Mouse (Mus musculus) gastrocnemius, adult 8-10 months (tissue): Measurements from ENCODE around the gene Smarce1. TPM values are rescaled to one million over a fixed set of nuclear protein-coding genes. Genes with fewer than 3 reads are reported as not detected.
"Not testable (repeated sequence)": the region's sequence is repeated elsewhere in the genome, so short reads cannot be mapped to it uniquely, and the experiment has no call there.

Source experiments
- DNase-seq, 2 experiments: peaks; one replicate each; pipeline ENCODE4 v3.0.0; 2022; ENCODE audit warnings: low spot score in 2 of 2
- total RNA-seq, 4 experiments: library from RNA; stranded (reverse); gene quantifications; 2 replicates each; pipeline ENCODE4 v1.2.4; 2022

Gene Smarce1
- total RNA-seq: 10 to 100 TPM; 20.8 to 29.7 (median 25.3) TPM

- peak; percentile 56 to 59 for DNase-seq
Measured at GRCm38 (mm10) chr11:99230261-99231048, at the start of gene Smarce1. Gene Smarce1, minus strand, starts transcription at chr11:99231017.

DNA sequence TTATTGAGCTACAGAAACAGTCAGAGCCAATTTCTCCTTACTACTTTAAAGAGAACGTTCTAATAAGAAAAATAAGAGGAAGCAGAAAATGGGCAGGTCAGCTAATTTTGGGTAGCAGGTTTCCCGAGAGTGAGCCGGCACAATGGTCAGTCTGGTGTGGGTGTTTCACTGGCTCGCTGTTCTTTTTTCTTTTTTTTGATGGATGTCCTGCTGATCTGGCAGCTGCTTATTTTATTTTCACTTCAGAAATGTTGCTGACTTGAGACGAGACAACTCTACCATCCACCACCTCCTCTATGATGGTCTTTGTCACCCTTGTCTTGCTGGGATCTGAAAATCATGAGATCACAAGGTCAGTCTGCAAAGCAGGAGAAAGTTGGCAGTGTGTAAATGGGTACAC, 49.2 kb upstream of the Smarce1 start:
- DNase-seq: no peak

- no peak for DNase-seq
Measured at GRCm38 (mm10) chr11:99276786-99277185, 46.0 kb upstream of the Smarce1 start.

DNA sequence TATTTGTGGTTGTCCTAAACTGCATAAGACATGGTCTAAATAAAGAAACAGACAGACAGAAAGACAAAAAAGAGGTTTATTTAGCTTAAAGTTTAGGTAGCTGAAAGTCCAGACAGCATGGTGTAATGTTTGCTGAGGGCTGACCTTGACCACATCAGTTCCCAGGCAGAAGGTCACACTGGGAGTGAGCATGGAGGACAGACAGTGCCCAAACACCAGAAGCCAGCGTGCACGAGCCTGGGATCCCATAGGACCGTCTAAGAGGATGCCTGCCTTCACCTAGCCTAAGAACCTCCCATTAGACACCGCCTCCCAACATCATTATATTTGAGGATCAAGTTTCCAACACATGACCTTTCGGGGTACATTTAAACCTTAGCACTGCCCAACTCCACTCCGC, 44.8 kb upstream of the Smarce1 start:
- no peak for DNase-seq

DNA sequence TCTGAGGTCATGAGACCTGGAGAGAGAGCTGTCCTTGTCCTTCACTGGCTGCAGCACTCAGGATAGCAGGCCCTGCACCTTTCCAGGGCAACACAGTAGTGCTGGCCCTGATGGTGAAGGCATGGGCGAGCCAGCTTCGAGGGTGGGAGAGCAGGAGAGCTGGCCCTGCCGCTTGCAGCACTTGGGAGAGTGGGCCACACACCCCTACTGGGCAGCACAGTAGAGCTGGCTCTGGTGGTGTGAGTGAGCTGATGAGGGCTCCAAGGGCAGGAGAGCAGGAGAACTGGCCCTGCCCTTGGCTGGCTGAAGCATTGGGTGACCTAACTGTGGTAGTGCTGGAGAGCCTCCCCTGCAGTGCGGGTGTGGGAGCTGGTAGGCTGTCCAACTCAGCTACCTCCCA, 41.9 kb upstream of the Smarce1 start:
- no peak for DNase-seq

DNA sequence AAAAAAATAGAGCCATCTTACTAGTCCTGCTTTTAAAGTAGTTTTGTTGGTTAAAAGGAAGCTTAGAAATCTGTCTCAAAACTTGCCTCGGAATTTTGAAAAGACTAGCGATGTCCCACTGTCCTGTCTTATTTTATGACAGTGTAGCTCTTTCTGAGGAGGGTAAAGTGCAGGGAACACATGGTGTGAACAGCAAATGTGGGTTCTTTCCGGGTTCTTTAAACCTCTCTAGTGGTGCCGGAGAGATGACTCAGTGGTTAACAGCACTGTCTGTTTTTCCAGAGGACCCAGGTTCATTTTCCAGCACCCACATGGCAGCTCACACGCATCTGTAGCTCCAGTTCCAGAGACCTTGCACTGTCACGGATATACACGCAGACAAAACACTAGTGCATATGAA, 38.4 kb upstream of the Smarce1 start:
- no peak for DNase-seq

DNA sequence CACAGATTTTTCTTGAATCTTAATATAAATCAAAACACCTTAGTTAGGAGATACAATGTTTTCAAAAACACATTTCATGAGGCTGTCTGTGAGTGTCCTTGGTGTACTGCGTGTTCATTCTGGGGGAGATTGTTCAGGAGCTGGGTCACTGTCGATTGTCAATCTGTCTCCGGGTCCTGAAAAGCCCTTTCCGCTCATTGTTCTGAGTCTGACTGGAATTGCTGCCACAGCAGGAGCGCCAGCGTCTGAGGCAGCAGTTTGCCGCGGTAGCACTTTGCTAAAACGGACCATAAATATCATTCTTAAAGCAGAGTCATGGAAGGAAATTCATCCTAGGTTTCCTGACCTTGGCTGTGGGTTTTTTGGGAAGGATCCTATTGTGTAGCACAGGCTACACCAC, 35.0 kb upstream of the Smarce1 start:
- DNase-seq: no peak

DNA sequence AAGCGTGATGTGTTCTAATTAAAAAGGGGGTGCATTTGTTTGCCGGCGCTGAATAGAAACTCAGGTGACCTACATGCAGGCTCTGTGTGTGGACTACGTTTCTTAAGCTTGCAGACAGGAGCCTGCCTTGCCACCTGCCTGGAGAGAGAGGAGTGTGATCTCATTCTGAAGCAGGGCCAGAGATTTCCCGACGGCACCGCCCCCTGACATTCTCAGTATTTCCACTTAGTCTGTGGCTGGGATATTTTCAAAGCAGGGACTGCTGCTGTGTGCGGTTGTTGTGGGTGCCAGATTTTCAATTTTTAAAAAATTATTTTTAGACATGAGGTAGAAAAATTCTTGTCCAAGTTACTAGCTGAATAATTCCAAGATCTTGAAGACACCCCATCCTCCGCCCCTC, 34.4 kb upstream of the Smarce1 start:
- no peak for DNase-seq

- DNase-seq: no peak
Measured at GRCm38 (mm10) chr11:99256213-99256612, 25.4 kb upstream of the Smarce1 start.

- DNase-seq: no peak
Measured at GRCm38 (mm10) chr11:99255316-99255715, 24.5 kb upstream of the Smarce1 start.

- no peak for DNase-seq
Measured at GRCm38 (mm10) chr11:99253893-99254292, 23.1 kb upstream of the Smarce1 start.

- DNase-seq: no peak
Measured at GRCm38 (mm10) chr11:99252671-99253070, 21.9 kb upstream of the Smarce1 start.

DNA sequence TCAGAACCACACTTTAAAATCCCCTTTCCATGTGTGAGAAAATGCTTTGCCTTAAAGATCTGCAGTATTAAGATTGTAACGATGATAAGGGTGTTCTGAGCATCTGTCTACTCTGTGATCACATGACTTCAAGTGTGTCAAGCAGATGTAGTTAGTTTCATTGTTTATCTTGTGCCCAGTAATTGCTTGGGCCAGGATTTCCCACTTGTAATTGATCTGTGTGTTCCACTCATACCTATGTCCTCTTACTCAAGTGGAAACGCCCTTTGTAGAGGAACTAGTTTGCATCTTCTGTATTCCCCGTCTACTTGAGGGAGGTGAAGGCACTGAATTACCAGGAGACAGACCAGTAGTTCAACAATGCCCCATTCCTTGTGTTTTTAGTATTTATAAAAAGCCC, 19.8 kb upstream of the Smarce1 start:
- no peak for DNase-seq

DNA sequence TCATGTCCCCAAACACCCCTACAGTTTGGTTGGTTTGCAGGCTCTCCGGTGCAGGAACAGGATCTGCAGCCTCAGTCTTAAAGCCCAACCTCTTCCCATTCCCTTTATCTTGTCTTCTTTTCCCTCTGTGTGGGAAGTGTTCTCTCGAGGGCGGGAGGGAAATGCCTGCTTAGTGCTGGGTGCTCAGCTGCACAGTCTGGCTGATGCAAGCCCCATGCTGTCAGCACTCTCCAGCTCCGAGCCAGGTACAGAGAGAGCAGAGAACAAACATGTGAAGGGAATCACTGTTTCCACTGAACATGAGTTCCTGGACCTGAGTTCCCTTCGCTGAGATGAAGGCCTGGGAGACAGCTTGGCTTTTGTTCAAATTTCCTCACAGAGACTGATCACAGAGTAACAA, 19.4 kb upstream of the Smarce1 start:
- DNase-seq: no peak

DNA sequence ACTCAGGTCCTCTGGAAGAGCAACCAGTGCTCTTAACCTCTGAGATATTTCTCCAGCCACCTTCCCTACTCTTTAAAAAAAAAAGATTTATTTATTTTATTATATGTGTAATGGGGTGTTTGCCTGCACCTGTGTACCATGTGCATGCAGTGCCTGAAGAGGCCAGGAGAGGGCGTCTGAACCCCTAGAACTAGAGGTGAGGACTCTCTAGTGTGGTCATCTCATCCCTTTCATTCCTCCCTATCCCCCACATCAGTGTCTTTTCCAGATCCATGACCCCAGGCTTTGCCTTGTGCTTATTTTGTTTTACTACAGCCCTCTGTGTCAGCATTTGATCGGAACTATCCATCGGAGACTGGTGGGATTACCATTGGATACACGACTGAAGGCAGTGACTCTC, 18.3 kb upstream of the Smarce1 start:
- DNase-seq: no peak

GRCm38 (mm10) chr11:99247916-99248315, 17.1 kb upstream of the Smarce1 start:
- no peak for DNase-seq

- DNase-seq: not testable (repeated sequence)
Measured at GRCm38 (mm10) chr11:99244519-99244918, 13.7 kb upstream of the Smarce1 start.

- no peak for DNase-seq
Measured at GRCm38 (mm10) chr11:99243820-99244374, 13.1 kb upstream of the Smarce1 start, which contains the start of gene Krt222. Gene Krt222, minus strand, starts transcription at chr11:99244085.

- no peak for DNase-seq
Measured at GRCm38 (mm10) chr11:99243200-99243819, 12.5 kb upstream of the Smarce1 start.

GRCm38 (mm10) chr11:99242056-99242455, 11.2 kb upstream of the Smarce1 start:
- DNase-seq: no peak

GRCm38 (mm10) chr11:99238468-99238867, 7.7 kb upstream of the Smarce1 start:
- DNase-seq: no peak

DNA sequence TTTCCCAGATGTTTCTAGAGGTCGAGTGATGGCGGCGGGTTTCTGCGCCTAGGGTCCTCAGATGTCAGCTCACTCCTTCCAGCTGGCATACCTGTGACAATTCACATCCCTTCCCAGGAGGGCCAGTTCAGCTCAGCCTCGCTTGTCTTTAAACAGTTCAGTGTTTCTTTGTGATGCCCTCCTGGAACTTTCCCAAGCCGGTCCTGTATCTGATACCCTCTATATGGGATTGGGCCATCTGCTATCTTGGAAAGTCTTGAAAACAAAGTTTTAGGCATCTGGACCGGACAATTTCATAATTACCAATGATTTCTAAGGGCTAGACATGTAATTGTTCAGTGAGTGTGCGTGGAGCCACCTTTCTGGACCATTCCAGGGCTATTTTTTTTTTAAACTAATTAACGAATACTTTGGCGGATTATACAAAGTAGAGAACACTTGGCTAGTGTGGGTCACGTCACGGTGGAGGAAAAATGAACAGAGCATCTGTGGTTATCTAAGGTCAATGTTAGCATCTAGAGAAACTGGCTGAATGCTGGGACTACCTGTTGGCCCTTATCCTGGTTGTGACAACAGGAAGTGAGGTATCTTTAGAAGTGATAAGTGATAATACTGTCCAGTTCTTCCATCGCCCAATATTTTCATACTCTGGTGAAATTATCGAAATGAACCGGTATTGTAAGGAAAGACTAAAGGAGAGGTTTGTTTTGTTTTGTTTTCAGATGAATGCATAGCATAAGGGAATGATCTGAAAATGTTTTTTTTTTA, 416 bp upstream of the Smarce1 start:
- DNase-seq: no peak
